7 mouse cellular contexts compared by ENCODE assay signal in the genomic region with DNA sequence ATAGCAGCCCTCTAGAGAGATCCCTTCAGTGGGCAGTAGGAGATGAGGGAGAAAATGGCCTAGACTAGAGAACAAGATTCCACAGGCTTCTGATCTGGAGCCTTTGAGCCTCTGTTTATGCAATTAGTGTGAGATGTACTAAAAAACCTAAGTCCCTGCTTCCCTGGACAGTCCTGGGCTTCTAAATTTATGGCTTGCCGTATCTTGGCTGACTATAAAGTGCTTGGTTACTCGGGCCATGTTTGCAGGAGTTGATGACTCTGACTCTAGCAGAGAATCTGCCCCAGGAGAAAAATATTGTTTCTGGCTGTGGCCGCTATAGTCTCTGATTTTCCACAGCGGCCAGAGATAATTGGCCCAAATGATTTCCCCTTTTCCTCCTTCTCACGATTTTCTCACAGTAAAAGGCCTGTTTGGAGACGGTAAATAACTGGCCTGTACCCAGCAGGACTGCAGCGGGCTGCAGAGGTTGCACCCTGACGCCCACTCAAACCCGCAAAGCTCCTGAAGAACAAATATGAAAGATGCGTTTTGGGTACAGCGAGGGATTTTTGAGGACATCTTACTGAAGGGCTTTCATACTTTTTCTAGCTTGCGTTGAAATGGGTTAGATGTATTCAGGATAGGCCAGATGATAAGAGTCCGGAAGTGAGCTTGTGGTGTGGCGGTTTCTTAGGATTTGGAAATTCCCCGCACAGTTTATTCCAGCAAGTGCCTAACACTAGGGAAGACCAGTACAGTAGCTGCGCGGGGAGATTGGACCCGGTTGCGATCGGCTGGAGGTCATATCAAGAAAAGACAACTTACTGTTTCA. TPM values are rescaled to one million over a fixed set of nuclear protein-coding genes. Genes with fewer than 3 reads are reported as not detected.
DNase-seq lines count a peak whose midpoint lies in the region; ATAC-seq and TF ChIP-seq lines count a peak whose summit lies in the region.

No protein-coding gene starts in this region.

- ATAC-seq in forebrain, postnatal 0 days = peak; percentile 66
- ATAC-seq in limb, embryonic 11.5 days (ENCODE audit: insufficient number of reproducible peaks, low FRiP score, low TSS enrichment, low read depth) = peak; percentile 13; the same call in 1 of the 2 replicates
- peak; percentile 50; the same call in 1 of the 2 replicates for ATAC-seq in neural tube, embryonic 15.5 days (ENCODE audit: low FRiP score)

- no peaks in the 10 kb centered on the region for H3K9me3 ChIP-seq in forebrain, postnatal 0 days (ENCODE audit: low read length)
- no peaks in the 10 kb centered on the region for H3K9me3 ChIP-seq in limb, embryonic 11.5 days (ENCODE audit: control insufficient read depth, low read length)
- no peaks in the 10 kb centered on the region for H3K9me3 ChIP-seq in neural tube, embryonic 15.5 days (replicated peaks)

- H3K27ac ChIP-seq in forebrain, postnatal 0 days (ENCODE audit: low read depth, low read length) = no peak overlapping the region
- no peak overlapping the region for H3K27ac ChIP-seq in limb, embryonic 11.5 days (replicated peaks; ENCODE audit: low read depth, low read length)
- H3K27ac ChIP-seq in neural tube, embryonic 15.5 days (replicated peaks) = peak overlapping the region; percentile 71

- H3K9ac ChIP-seq in forebrain, postnatal 0 days = no peak overlapping the region
- no peak overlapping the region for H3K9ac ChIP-seq in limb, embryonic 11.5 days (ENCODE audit: low read length)
- 0 out of 2 replicates have a peak overlapping the region, but pooled peaks have one; percentile 30 for H3K9ac ChIP-seq in neural tube, embryonic 15.5 days (replicated peaks)

- no peak for TF ChIP-seq CTCF in forebrain, postnatal 0 days (IDR thresholded peaks at IDR 0.05; ENCODE audit: low read depth)

- peak overlapping the region; percentile 40 for H3K4me2 ChIP-seq in forebrain, postnatal 0 days (ENCODE audit: low read depth)
- peak overlapping the region; percentile 11; the same call in 1 of the 2 replicates for H3K4me2 ChIP-seq in limb, embryonic 11.5 days (ENCODE audit: low read depth, severe bottlenecking)
- peak overlapping the region; percentile 56 for H3K4me2 ChIP-seq in neural tube, embryonic 15.5 days

- H3K36me3 ChIP-seq in forebrain, postnatal 0 days (ENCODE audit: insufficient read depth) = no peaks in the 10 kb centered on the region
- no peaks in the 10 kb centered on the region for H3K36me3 ChIP-seq in limb, embryonic 11.5 days (ENCODE audit: control insufficient read depth, insufficient read depth, low read length)
- no peaks in the 10 kb centered on the region for H3K36me3 ChIP-seq in neural tube, embryonic 15.5 days

- DNase-seq in ovary, postnatal 10 days (ENCODE audit: low spot score) = peak; percentile 9
- DNase-seq in ovary, postnatal 14 days (ENCODE audit: low spot score) = no peak
- DNase-seq in forebrain, postnatal 0 days = no peak
- DNase-seq in limb, embryonic 11.5 days (ENCODE audit: low spot score) = peak; percentile 24
- DNase-seq in adrenal gland, postnatal 36 days = no peak
- no peak for DNase-seq in layer of hippocampus, adult 18-20 months (ENCODE audit: low spot score in 2 of 2)

- H3K4me3 ChIP-seq in forebrain, postnatal 0 days (ENCODE audit: low read depth, low read length) = peak overlapping the region; percentile 16
- H3K4me3 ChIP-seq in limb, embryonic 11.5 days (ENCODE audit: low read depth, low read length) = no peak overlapping the region
- H3K4me3 ChIP-seq in neural tube, embryonic 15.5 days (replicated peaks) = peak overlapping the region; percentile 36

- H3K27me3 ChIP-seq in forebrain, postnatal 0 days (ENCODE audit: insufficient read depth, low read length) = no peaks in the 10 kb centered on the region
- H3K27me3 ChIP-seq in limb, embryonic 11.5 days (ENCODE audit: control insufficient read depth, insufficient read depth, low read length) = no peaks in the 10 kb centered on the region
- H3K27me3 ChIP-seq in neural tube, embryonic 15.5 days (replicated peaks) = peaks cover 3% of the 10 kb centered on the region; the same call in 1 of the 2 replicates

- no peaks in the 10 kb centered on the region; the same call in 1 of the 2 replicates for H3K4me1 ChIP-seq in forebrain, postnatal 0 days (ENCODE audit: insufficient read depth)
- no peaks in the 10 kb centered on the region for H3K4me1 ChIP-seq in limb, embryonic 11.5 days (ENCODE audit: control insufficient read depth, insufficient read depth, low read length)
- peaks cover 8% of the 10 kb centered on the region for H3K4me1 ChIP-seq in neural tube, embryonic 15.5 days

- 56% methylated on average over 20 of the region's 20 CpGs for WGBS in forebrain, postnatal 0 days
- WGBS in limb, embryonic 11.5 days = 51% methylated on average over 20 of the region's 20 CpGs
- 39% methylated on average over 20 of the region's 20 CpGs for WGBS in neural tube, embryonic 15.5 days

RNA-seq across cellular contexts. Expression of a gene that starts 18.1 kb away (rescaled TPM):
- 12.0 and 14.5 TPM in 2 replicates for total RNA-seq in forebrain, postnatal 0 days (2014; rRNA removed)
- polyA plus RNA-seq in forebrain, postnatal 0 days (2015; fragmentation: Nextera tagmentation; extraction: Ambion mirVana) = 24.7 and 32.7 TPM in 2 replicates
- 10.0 and 10.4 TPM in 2 replicates for polyA plus RNA-seq in limb, embryonic 11.5 days (2014; fragmentation: Nextera tagmentation; extraction: Ambion mirVana)
- 16.9 and 19.2 TPM in 2 replicates for polyA plus RNA-seq in neural tube, embryonic 15.5 days (2015; fragmentation: Nextera tagmentation; extraction: Ambion mirVana)
- 1 to 10 TPM; 2.6 to 5.3 TPM for total RNA-seq in adrenal gland, postnatal 36 days (2021)
- total RNA-seq in layer of hippocampus, adult 18-20 months (2021) = 1 to 10 TPM; 5.0 to 7.9 TPM

Comparison
In these comparisons a context has a peak if more than half of its experiments do, and no peak if none do; other contexts are left out.
1. DNase-seq: peak in ovary, postnatal 10 days (single experiment) and limb, embryonic 11.5 days (single experiment); none in ovary, postnatal 14 days (single experiment), forebrain, postnatal 0 days (single experiment), adrenal gland, postnatal 36 days (0 of 2) and layer of hippocampus, adult 18-20 months (0 of 2).
2. ATAC-seq: peak in every context shown above with its lines; median percentile 66 in forebrain, postnatal 0 days; 50 in neural tube, embryonic 15.5 days; 13 in limb, embryonic 11.5 days.
3. Peak in every context shown above with its lines, with median percentiles within 50 percentile points of each other: H3K4me2 ChIP-seq.